Mouse (Mus musculus) 3134 (cell line): ENCODE measurements around the gene Vmn2r92.
"Not testable (repeated sequence)": the region's sequence is repeated elsewhere in the genome, so short reads cannot be mapped to it uniquely, and the experiment has no call there.

Experiments
- DNase-seq: peaks from one replicate; pipeline ENCODE4 v3.0.0-alpha.2; 2011; ENCODE audit warnings: low spot score; ENCODE audit not compliant: insufficient read length; ENCODE audit errors: extremely low read depth

The Vmn2r92 gene

DNA sequence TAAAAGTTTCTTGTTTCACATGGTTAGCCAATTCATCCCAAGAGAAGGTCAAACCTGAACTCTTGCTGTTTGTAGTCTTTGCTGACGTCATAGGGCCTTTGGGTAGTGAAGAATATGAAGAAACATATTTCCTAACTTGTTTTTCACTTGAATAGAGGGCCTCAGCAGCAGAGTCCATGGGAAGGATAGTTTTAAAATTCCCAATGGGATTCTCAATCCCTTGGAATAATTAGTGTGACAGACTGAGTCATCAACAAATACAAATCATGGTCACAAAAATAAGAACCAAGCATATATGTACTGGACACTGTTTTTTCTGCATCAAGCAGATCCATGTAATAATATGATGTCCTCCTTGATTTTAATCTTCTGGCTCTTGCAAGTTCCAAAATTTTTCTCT, at the start of gene Vmn2r92:
Vmn2r92 (plus strand) TSS at position 301 of the 400 bp plus-strand sequence.
- not testable (repeated sequence) for DNase-seq

DNA sequence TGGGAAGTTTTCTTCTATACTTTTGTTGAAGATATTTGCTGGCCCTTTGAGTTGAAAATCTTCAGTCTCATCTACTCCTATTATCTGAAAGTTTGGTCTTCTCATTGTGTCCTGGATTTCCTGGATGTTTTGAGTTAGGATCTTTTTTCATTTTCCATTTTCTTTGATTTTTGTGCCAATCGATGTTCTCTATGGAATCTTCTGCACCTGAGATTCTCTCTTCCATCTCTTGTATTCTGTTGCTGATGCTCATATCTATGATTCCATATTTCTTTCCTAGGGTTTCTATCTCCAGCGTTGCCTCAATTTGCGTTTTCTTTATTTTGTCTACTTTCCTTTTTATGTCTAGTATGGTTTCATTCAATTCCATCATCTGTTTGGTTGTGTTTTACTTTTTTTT, 49.4 kb upstream of the Vmn2r92 start:
- DNase-seq: not testable (repeated sequence)

DNA sequence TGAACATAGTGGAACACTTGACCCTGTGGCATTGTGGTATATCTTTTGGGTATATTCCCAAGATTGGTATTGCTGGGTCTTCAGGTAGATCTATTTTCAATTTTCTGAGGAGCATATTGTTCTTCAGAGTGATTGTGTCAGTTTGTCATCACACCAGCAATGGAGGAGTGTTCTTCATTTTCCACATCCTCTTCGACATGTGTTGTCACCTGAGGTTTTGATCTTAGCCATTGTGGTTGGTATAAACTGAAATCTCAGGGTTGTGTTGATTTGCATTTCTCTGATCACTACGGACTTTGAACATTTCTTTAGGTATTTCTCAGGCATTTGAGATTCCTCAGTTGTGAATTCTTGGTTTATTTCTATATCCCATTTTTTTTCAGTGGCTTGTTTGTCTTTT, 9.5 kb downstream of the Vmn2r92 start:
- not testable (repeated sequence) for DNase-seq

DNA sequence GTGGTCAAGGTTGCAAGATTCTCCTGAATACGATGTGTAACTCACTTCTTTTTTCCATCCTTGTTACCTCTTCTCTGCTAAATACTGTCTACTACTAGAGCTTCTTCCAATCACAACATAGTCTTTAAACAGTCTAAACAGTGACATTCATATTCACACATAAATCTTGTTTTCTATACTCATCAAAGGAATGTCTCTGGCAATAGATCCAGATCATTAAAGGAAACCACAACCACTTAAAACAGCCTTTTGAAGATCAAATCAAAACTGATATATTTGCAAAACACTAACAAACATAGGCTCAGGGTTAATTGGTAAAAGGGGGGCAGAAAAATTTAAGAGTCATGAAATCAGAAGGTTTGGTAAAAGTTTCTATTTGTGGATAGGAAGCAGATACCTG, 38.0 kb downstream of the Vmn2r92 start:
- DNase-seq: no peak

DNA sequence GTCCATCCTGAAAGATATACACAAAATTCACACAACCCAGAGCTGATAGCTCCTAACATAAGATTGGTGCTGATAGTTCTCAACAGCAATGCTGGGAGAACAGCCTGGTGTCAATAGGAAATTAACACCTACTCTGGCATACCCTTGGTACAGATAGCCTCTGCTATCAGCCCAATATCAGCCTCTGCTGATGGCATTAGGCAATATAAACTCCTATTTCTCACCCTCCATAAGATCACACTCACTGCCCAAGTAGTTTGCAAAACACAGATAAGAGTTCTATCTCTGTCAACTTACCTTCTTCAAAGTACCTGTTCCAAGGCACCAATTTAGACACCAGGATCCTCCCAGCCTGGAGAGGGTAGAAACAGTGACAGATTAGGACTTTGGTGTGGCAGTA, 69.6 kb downstream of the Vmn2r92 start:
- DNase-seq: no peak

DNA sequence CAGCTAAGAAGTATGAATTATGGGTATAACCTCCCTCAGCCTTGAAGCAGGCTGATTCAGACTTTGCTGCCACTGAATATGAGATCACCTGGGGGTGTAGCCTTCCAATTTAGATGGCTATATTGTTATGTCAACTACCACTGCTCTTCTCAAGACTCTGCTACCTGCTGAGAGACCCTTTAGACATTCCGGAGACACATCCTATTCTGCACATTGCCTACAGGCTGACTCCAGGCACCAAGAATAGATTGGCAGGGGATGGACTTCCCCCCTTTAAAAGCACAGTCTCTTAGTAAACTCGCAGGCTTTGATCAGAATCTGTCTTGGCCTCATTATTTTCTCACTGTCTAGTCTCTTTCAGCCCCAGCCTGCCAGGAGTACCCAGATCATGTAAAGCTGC, 80.3 kb downstream of the Vmn2r92 start:
- no peak for DNase-seq

DNA sequence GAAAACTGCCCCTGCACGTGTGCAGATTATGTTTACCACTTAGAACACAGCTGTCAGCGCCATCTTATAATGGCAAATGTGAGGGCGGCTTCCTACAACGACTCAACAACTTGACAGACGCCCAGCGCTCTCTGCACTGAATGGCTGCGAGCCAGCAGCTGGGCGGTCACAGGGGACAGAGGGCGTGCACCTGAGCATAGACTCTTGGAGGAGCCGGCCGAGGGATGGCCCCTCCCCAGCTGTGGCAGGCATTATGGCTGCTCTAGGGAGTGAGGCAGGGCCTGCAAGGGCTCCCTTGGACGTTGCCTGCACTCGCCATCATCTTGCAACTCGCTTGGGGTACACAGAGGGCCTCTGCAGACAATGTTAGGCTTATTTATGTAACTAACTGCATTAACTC, 85.2 kb downstream of the Vmn2r92 start:
- no peak for DNase-seq
